Mouse (Mus musculus) heart, postnatal 0 days (tissue): ENCODE measurements around the gene Mettl2. TPM values are rescaled to one million over a fixed set of nuclear protein-coding genes. Genes with fewer than 3 reads are reported as not detected.

Experiments
- ATAC-seq: fragments of 200-750 bp; cut with Nextera tagmentation; 2 replicates; pipeline ENCODE4 v1.8.0; 2017; ENCODE audit warnings: low read depth, moderate number of reproducible peaks, moderate library complexity; ENCODE audit not compliant: insufficient read depth
- DNase-seq: peaks from one replicate; pipeline ENCODE4 v3.0.0-alpha.2; 2016; ENCODE audit warnings: low spot score
- H3K27ac ChIP-seq: fragments of 300-500 bp; sonication (generic); 2 replicates; pipeline ENCODE4 v1.5.1; 2014; ENCODE audit warnings: low read depth, mild to moderate bottlenecking
- H3K27me3 ChIP-seq: fragments of 300-500 bp; sonication (generic); 2 replicates; pipeline ENCODE4 v1.6.1; 2014; ENCODE audit warnings: low read length, mixed read lengths; ENCODE audit not compliant: control insufficient read depth, insufficient read depth
- H3K36me3 ChIP-seq: fragments of 300-500 bp; sonication (generic); replicated peaks from 2 replicates; pipeline ENCODE4 v1.6.1; 2014; ENCODE audit warnings: low read length, mixed read lengths; ENCODE audit not compliant: control insufficient read depth, insufficient read depth
- H3K4me1 ChIP-seq: fragments of 300-500 bp; sonication (generic); 2 replicates; pipeline ENCODE4 v1.6.1; 2014; ENCODE audit warnings: antibody characterized with exemption; ENCODE audit not compliant: control insufficient read depth, insufficient read depth
- H3K4me2 ChIP-seq: fragments of 300-500 bp; sonication (generic); 2 replicates; pipeline ENCODE4 v1.6.1; 2014; ENCODE audit warnings: low read depth, mild to moderate bottlenecking, low read length, moderate library complexity
- H3K4me3 ChIP-seq: fragments of 300-500 bp; sonication (generic); 2 replicates; pipeline ENCODE4 v1.5.1; 2014; ENCODE audit warnings: low read depth, low read length
- H3K9ac ChIP-seq: fragments of 300-500 bp; sonication (generic); replicated peaks from 2 replicates; pipeline ENCODE4 v1.6.1; 2014; ENCODE audit warnings: low read depth, low read length, mixed read lengths
- H3K9me3 ChIP-seq: fragments of 300-500 bp; sonication (generic); replicated peaks from 2 replicates; pipeline ENCODE4 v1.6.1; 2016; ENCODE audit warnings: low read length; ENCODE audit not compliant: control insufficient read depth
- CTCF ChIP-seq: IDR thresholded peaks from 2 replicates; pipeline ENCODE4 v1.5.1; 2016; ENCODE audit warnings: antibody characterized with exemption, control low read depth, low read depth
- EP300 ChIP-seq: IDR thresholded peaks from 2 replicates; pipeline ENCODE4 v1.6.1; 2016; ENCODE audit warnings: antibody characterized with exemption, low read depth
- WGBS: fragments of 180-500 bp; shearing (Covaris S2); extraction: QIAGEN DNeasy Blood & Tissue Kit; methylation state at CpG from one replicate; pipeline ENCODE4 v1.1.7; 2014; 5-methylcytosine and 5-hydroxymethylcytosine counted together
- polyA plus RNA-seq: library from polyadenylated mRNA; unstranded; fragments of >200 nt; fragmentation: Nextera tagmentation; extraction: Ambion mirVana; gene quantifications from 2 replicates; pipeline ENCODE4 v1.2.1, GENCODE M21; 2015
- total RNA-seq: library from RNA; depleted of rRNA; stranded (reverse); fragments of >200 nt; gene quantifications from 2 replicates; pipeline ENCODE4 v1.2.3, GENCODE M21; 2014; ENCODE audit warnings: low replicate concordance

Gene Mettl2
- total and polyA plus RNA-seq, 2 experiments from 2014 or later, result 13.3 to 15.5 TPM

- no peak for TF ChIP-seq EP300
- no peak for TF ChIP-seq CTCF
- H3K4me3 ChIP-seq, result no peak overlapping the region
- no peaks in the 10 kb centered on the region for H3K4me1 ChIP-seq
- 71% methylated on average over 3 of the region's 3 CpGs for WGBS
- H3K4me2 ChIP-seq, result no peak overlapping the region
- H3K27me3 ChIP-seq, result no peaks in the 10 kb centered on the region
- no peak overlapping the region for H3K9ac ChIP-seq
- DNase-seq (no peak), ATAC-seq (no peak)
- H3K9me3 ChIP-seq, result no peaks in the 10 kb centered on the region
- peaks cover 23% of the 10 kb centered on the region; the same call in 1 of the 2 replicates for H3K36me3 ChIP-seq
- no peak overlapping the region for H3K27ac ChIP-seq
These were observed 17.9 kb downstream of the Mettl2 start for GRCm38 (mm10) chr11:105144084-105144483.

- H3K4me1 ChIP-seq, result no peaks in the 10 kb centered on the region
- H3K36me3 ChIP-seq, result peaks cover 17% of the 10 kb centered on the region; the same call in 1 of the 2 replicates
- TF ChIP-seq EP300 (no peak), CTCF (no peak)
- no peak for ATAC-seq
- H3K9ac ChIP-seq, result no peak overlapping the region
- no peak overlapping the region for H3K27ac ChIP-seq
- WGBS, result 70% methylated on average over 11 of the region's 11 CpGs
- H3K27me3 ChIP-seq, result no peaks in the 10 kb centered on the region
- no peak overlapping the region for H3K4me3 ChIP-seq
- H3K4me2 ChIP-seq, result no peak overlapping the region
- H3K9me3 ChIP-seq, result no peaks in the 10 kb centered on the region
- DNase-seq, result no peak
These were observed 18.4 kb downstream of the Mettl2 start for GRCm38 (mm10) chr11:105144508-105145210.

GRCm38 (mm10) chr11:105145211-105145610 is 19.0 kb downstream of the Mettl2 start:
- no peaks in the 10 kb centered on the region for H3K9me3 ChIP-seq
- H3K27me3 ChIP-seq, result no peaks in the 10 kb centered on the region
- 79% methylated on average over 10 of the region's 10 CpGs for WGBS
- H3K4me2 ChIP-seq, result no peak overlapping the region
- H3K9ac ChIP-seq, result no peak overlapping the region
- H3K4me1 ChIP-seq, result no peaks in the 10 kb centered on the region
- DNase-seq (no peak), ATAC-seq (no peak)
- TF ChIP-seq CTCF (no peak), EP300 (no peak)
- H3K36me3 ChIP-seq, result peaks cover 12% of the 10 kb centered on the region; the same call in 1 of the 2 replicates
- H3K27ac ChIP-seq, result no peak overlapping the region
- H3K4me3 ChIP-seq, result no peak overlapping the region

- no peaks in the 10 kb centered on the region for H3K36me3 ChIP-seq
- no peak within 1 kb of the TSS for H3K4me3 ChIP-seq
- TF ChIP-seq CTCF, result no peak
- no peak for TF ChIP-seq EP300
- no peak within 1 kb of the TSS for H3K9ac ChIP-seq
- ATAC-seq, result no peak
- 65% methylated on average over 3 of the region's 3 CpGs for WGBS
- no peak within 1 kb of the TSS for H3K27ac ChIP-seq
- no peak for DNase-seq
- H3K4me2 ChIP-seq, result no peak within 1 kb of the TSS
- no peaks in the 10 kb centered on the region for H3K27me3 ChIP-seq
- H3K9me3 ChIP-seq, result no peaks in the 10 kb centered on the region
- H3K4me1 ChIP-seq, result no peaks in the 10 kb centered on the region
These were observed 20.4 kb downstream of the Mettl2 start, which contains the start of gene Gm10842 for GRCm38 (mm10) chr11:105146593-105146992. Gene Gm10842 (plus strand): TSS chr11:105146893.

- no peak overlapping the region for H3K4me3 ChIP-seq
- DNase-seq (no peak), ATAC-seq (no peak)
- no peaks in the 10 kb centered on the region for H3K36me3 ChIP-seq
- no peak for TF ChIP-seq CTCF
- no peak for TF ChIP-seq EP300
- H3K9me3 ChIP-seq, result no peaks in the 10 kb centered on the region
- no peak overlapping the region for H3K4me2 ChIP-seq
- H3K27ac ChIP-seq, result no peak overlapping the region
- H3K27me3 ChIP-seq, result no peaks in the 10 kb centered on the region
- 0 out of 2 replicates have a peak, but pooled peaks cover 6% of the 10 kb centered on the region for H3K4me1 ChIP-seq
- WGBS, result 47% methylated on average over 3 of the region's 3 CpGs
- no peak overlapping the region for H3K9ac ChIP-seq
These were observed 23.1 kb downstream of the Mettl2 start for GRCm38 (mm10) chr11:105149353-105149752.
